Mouse (Mus musculus): ENCODE measurements around the gene Sgo1. TPM values are rescaled to one million over a fixed set of nuclear protein-coding genes. Genes with fewer than 3 reads are reported as not detected.
"Not testable (repeated sequence)": the region's sequence is repeated elsewhere in the genome, so short reads cannot be mapped to it uniquely, and the experiment has no call there.

The Sgo1 gene
- polyA plus RNA-seq, 1 experiment = 2.9 TPM

GRCm38 (mm10) chr17:53664703-53665382, 24.3 kb downstream of the Sgo1 start:
- Histone ChIP-seq H3K4me1 (peaks cover 8% of the 10 kb centered on the region), H3K9me3 (no peaks in the 10 kb centered on the region), H3K4me3 (replicated peaks) (no peak overlapping the region), H3K27me3 (replicated peaks) (no peaks in the 10 kb centered on the region), H3K36me3 (replicated peaks; ENCODE audit: low read length) (peaks cover 96% of the 10 kb centered on the region)
- TF ChIP-seq GATA1 (IDR thresholded peaks at IDR 0.05; ENCODE audit: borderline replicate concordance, low read length) (no peak), FLI1 (IDR thresholded peaks at IDR 0.05; ENCODE audit: low read length) (no peak)

GRCm38 (mm10) chr17:53664267-53664666, 24.9 kb downstream of the Sgo1 start:
- Histone ChIP-seq H3K4me1 (peaks cover 2% of the 10 kb centered on the region), H3K36me3 (replicated peaks; ENCODE audit: low read length) (peaks cover 95% of the 10 kb centered on the region), H3K9me3 (no peaks in the 10 kb centered on the region), H3K27me3 (replicated peaks) (no peaks in the 10 kb centered on the region), H3K4me3 (replicated peaks) (no peak overlapping the region)
- TF ChIP-seq FLI1 (IDR thresholded peaks at IDR 0.05; ENCODE audit: low read length) = no peak
- no peak for TF ChIP-seq GATA1 (IDR thresholded peaks at IDR 0.05; ENCODE audit: borderline replicate concordance, low read length)

- H3K4me1 ChIP-seq = peaks cover 9% of the 10 kb centered on the region
- no peak for TF ChIP-seq GATA1 (IDR thresholded peaks at IDR 0.05; ENCODE audit: borderline replicate concordance, low read length)
- TF ChIP-seq FLI1 (IDR thresholded peaks at IDR 0.05; ENCODE audit: low read length) = no peak
- no peak overlapping the region for H3K4me3 ChIP-seq (replicated peaks)
- H3K36me3 ChIP-seq (replicated peaks; ENCODE audit: low read length) = peaks cover 94% of the 10 kb centered on the region
- H3K9me3 ChIP-seq = no peaks in the 10 kb centered on the region
- H3K27me3 ChIP-seq (replicated peaks) = no peaks in the 10 kb centered on the region
These were observed 27.9 kb downstream of the Sgo1 start for GRCm38 (mm10) chr17:53661056-53661840.

- Histone ChIP-seq H3K9me3 (no peaks in the 10 kb centered on the region), H3K27me3 (replicated peaks) (no peaks in the 10 kb centered on the region), H3K36me3 (replicated peaks; ENCODE audit: low read length) (peaks cover 94% of the 10 kb centered on the region), H3K4me1 (peaks cover 17% of the 10 kb centered on the region), H3K4me3 (replicated peaks) (no peak overlapping the region)
- no peak for TF ChIP-seq FLI1 (IDR thresholded peaks at IDR 0.05; ENCODE audit: low read length)
- TF ChIP-seq GATA1 (IDR thresholded peaks at IDR 0.05; ENCODE audit: borderline replicate concordance, low read length) = no peak
These were observed 29.4 kb downstream of the Sgo1 start for GRCm38 (mm10) chr17:53659738-53660137.

- H3K9me3 ChIP-seq = no peaks in the 10 kb centered on the region
- peaks cover 17% of the 10 kb centered on the region for H3K4me1 ChIP-seq
- H3K4me3 ChIP-seq (replicated peaks) = no peak overlapping the region
- H3K36me3 ChIP-seq (replicated peaks; ENCODE audit: low read length) = peaks cover 95% of the 10 kb centered on the region
- H3K27me3 ChIP-seq (replicated peaks) = no peaks in the 10 kb centered on the region
- TF ChIP-seq GATA1 (IDR thresholded peaks at IDR 0.05; ENCODE audit: borderline replicate concordance, low read length) (no peak), FLI1 (IDR thresholded peaks at IDR 0.05; ENCODE audit: low read length) (no peak)
These were observed 29.9 kb downstream of the Sgo1 start for GRCm38 (mm10) chr17:53659230-53659629.

- TF ChIP-seq FLI1 (IDR thresholded peaks at IDR 0.05; ENCODE audit: low read length) (no peak), GATA1 (IDR thresholded peaks at IDR 0.05; ENCODE audit: borderline replicate concordance, low read length) (no peak)
These were observed 30.5 kb downstream of the Sgo1 start for GRCm38 (mm10) chr17:53658668-53659067.

GRCm38 (mm10) chr17:53657391-53657790, 31.7 kb downstream of the Sgo1 start:
- H3K4me3 ChIP-seq (replicated peaks); H3K27me3 ChIP-seq (replicated peaks); H3K9me3 ChIP-seq: not testable (repeated sequence)
- Histone ChIP-seq H3K4me1 (peaks cover 21% of the 10 kb centered on the region), H3K36me3 (replicated peaks; ENCODE audit: low read length) (peaks cover 95% of the 10 kb centered on the region)

More at GRCm38 (mm10) chr17:53658668-53659067, 30.5 kb downstream of the Sgo1 start:
- Histone ChIP-seq H3K27me3 (replicated peaks) (no peaks in the 10 kb centered on the region), H3K9me3 (no peaks in the 10 kb centered on the region), H3K36me3 (replicated peaks; ENCODE audit: low read length) (peaks cover 95% of the 10 kb centered on the region), H3K4me3 (replicated peaks) (no peak overlapping the region), H3K4me1 (peaks cover 21% of the 10 kb centered on the region)

- Histone ChIP-seq H3K4me1 (peaks cover 21% of the 10 kb centered on the region), H3K36me3 (replicated peaks; ENCODE audit: low read length) (peaks cover 95% of the 10 kb centered on the region)
- TF ChIP-seq GATA1 (IDR thresholded peaks at IDR 0.05; ENCODE audit: borderline replicate concordance, low read length) (no peak), FLI1 (IDR thresholded peaks at IDR 0.05; ENCODE audit: low read length) (no peak)
These were observed 32.7 kb downstream of the Sgo1 start for GRCm38 (mm10) chr17:53656369-53656860.

GRCm38 (mm10) chr17:53655959-53656358, 33.2 kb downstream of the Sgo1 start:
- TF ChIP-seq GATA1 (IDR thresholded peaks at IDR 0.05; ENCODE audit: borderline replicate concordance, low read length) (no peak), FLI1 (IDR thresholded peaks at IDR 0.05; ENCODE audit: low read length) (no peak)
- Histone ChIP-seq H3K4me3 (replicated peaks) (no peak overlapping the region), H3K4me1 (peaks cover 21% of the 10 kb centered on the region), H3K9me3 (no peaks in the 10 kb centered on the region), H3K36me3 (replicated peaks; ENCODE audit: low read length) (peaks cover 95% of the 10 kb centered on the region), H3K27me3 (replicated peaks) (no peaks in the 10 kb centered on the region)

More at GRCm38 (mm10) chr17:53656369-53656860, 32.7 kb downstream of the Sgo1 start:
- no peak overlapping the region for H3K4me3 ChIP-seq (replicated peaks)
- H3K27me3 ChIP-seq (replicated peaks) = no peaks in the 10 kb centered on the region
- H3K9me3 ChIP-seq = no peaks in the 10 kb centered on the region

GRCm38 (mm10) chr17:53655081-53655480, 34.1 kb downstream of the Sgo1 start:
- Histone ChIP-seq H3K36me3 (replicated peaks; ENCODE audit: low read length) (peaks cover 94% of the 10 kb centered on the region), H3K27me3 (replicated peaks) (no peaks in the 10 kb centered on the region), H3K4me3 (replicated peaks) (no peak overlapping the region), H3K4me1 (peaks cover 21% of the 10 kb centered on the region), H3K9me3 (no peaks in the 10 kb centered on the region)
- TF ChIP-seq FLI1 (IDR thresholded peaks at IDR 0.05; ENCODE audit: low read length) = no peak
- TF ChIP-seq GATA1 (IDR thresholded peaks at IDR 0.05; ENCODE audit: borderline replicate concordance, low read length) = no peak

Measured in megakaryocyte, embryonic 14.5 days (primary cell).